10 mouse cellular contexts compared by ENCODE assay signal in genomic region chr11:113667122-113667521, GRCm38 (mm10). TPM values are rescaled to one million over a fixed set of nuclear protein-coding genes. Genes with fewer than 3 reads are reported as not detected.
A peak's percentile ranks its signal among the peaks of the same experiment; 100 is the strongest.
DNase-seq lines count a peak whose midpoint lies in the region; ATAC-seq and TF ChIP-seq lines count a peak whose summit lies in the region.
"Had no signal": no experiment of that assay in that cellular context is flagged by ENCODE, and none has a peak within 500 bp of the region (broad histone marks: within the 10 kb centered on the region; RNA-seq: fewer than 3 reads in every experiment).

No protein-coding gene starts in this region.

- intact Hi-C loops in gastrocnemius, adult 2 months (cut with DNase I), result no loop called here

- 64% methylated on average over 2 of the region's 2 CpGs for WGBS in neural tube, embryonic 13.5 days

- H3K36me3 ChIP-seq in neural tube, embryonic 13.5 days, result peaks cover 50% of the 10 kb centered on the region

- H3K27me3 ChIP-seq in neural tube, embryonic 13.5 days, result no peaks in the 10 kb centered on the region
- H3K27me3 ChIP-seq: embryonic facial prominence, embryonic 12.5 days had no signal

- peak overlapping the region; percentile 57 for H3K27ac ChIP-seq in gastrocnemius, adult 2 months
- 0 out of 2 replicates have a peak overlapping the region, but pooled peaks have one; percentile 28 for H3K27ac ChIP-seq in neural tube, embryonic 13.5 days (replicated peaks)
- H3K27ac ChIP-seq: embryonic facial prominence, embryonic 12.5 days had no signal

- TF ChIP-seq CTCF in gastrocnemius, adult 2 months (IDR thresholded peaks at IDR 0.05), result no peak

- no peak overlapping the region for H3K4me3 ChIP-seq in gastrocnemius, adult 2 months
- no peak overlapping the region for H3K4me3 ChIP-seq in neural tube, embryonic 13.5 days
- H3K4me3 ChIP-seq: embryonic facial prominence, embryonic 12.5 days had no signal

- no peak for DNase-seq in gastrocnemius, adult 2 months
- no peak for DNase-seq in gastrocnemius, postnatal 4 days (ENCODE audit: low spot score in 2 of 2)
- DNase-seq in neural tube, embryonic 10.5 days (ENCODE audit: extremely low spot score, low spot score), result no peak
- peak; percentile 62 to 78 for DNase-seq in kidney, postnatal 36 days
- peak; percentile 71 for DNase-seq in yolk sac, embryonic 10.5 days (ENCODE audit: low spot score)
- no peak for DNase-seq in MN1 (ENCODE audit: low spot score)
- DNase-seq in frontal cortex, postnatal 25 days (ENCODE audit: low spot score in 2 of 2), result no peak

- no peak overlapping the region for H3K4me2 ChIP-seq in neural tube, embryonic 13.5 days
- H3K4me2 ChIP-seq: embryonic facial prominence, embryonic 12.5 days had no signal

- no peaks in the 10 kb centered on the region for H3K9me3 ChIP-seq in neural tube, embryonic 13.5 days
- H3K9me3 ChIP-seq: embryonic facial prominence, embryonic 12.5 days had no signal

- no peak; the same call in 1 of the 2 replicates for ATAC-seq in neural tube, embryonic 13.5 days (ENCODE audit: low read depth)

- H3K9ac ChIP-seq in neural tube, embryonic 13.5 days, result no peak overlapping the region
- H3K9ac ChIP-seq: embryonic facial prominence, embryonic 12.5 days had no signal

- peaks cover 13% of the 10 kb centered on the region; the same call in 1 of the 2 replicates for H3K4me1 ChIP-seq in neural tube, embryonic 13.5 days (replicated peaks)

RNA-seq across cellular contexts. Expression of gene Fam104a, which starts 16.8 kb away (rescaled TPM):
- 10 to 100 TPM; 29.0 to 33.0 TPM for total RNA-seq in gastrocnemius, adult 2 months (2021)
- total RNA-seq in gastrocnemius, postnatal 4 days (2021), result 10 to 100 TPM; 29.4 to 31.3 TPM
- 40.8 and 43.3 TPM in 2 replicates for polyA plus RNA-seq in neural tube, embryonic 13.5 days (2015; fragmentation: Nextera tagmentation; extraction: Ambion mirVana)

RNA-seq across cellular contexts. Expression of gene D11Wsu47e, which starts 17.1 kb away (rescaled TPM):
- total RNA-seq in gastrocnemius, adult 2 months (2021), result 1 to 10 TPM; 4.5 to 6.3 TPM
- 10 to 100 TPM; 11.3 to 16.7 TPM for total RNA-seq in gastrocnemius, postnatal 4 days (2021)
- 18.1 and 23.1 TPM in 2 replicates for polyA plus RNA-seq in neural tube, embryonic 13.5 days (2015; fragmentation: Nextera tagmentation; extraction: Ambion mirVana)

RNA-seq across cellular contexts. Expression of gene Slc39a11, which starts 17.2 kb away (rescaled TPM):
- 1 to 10 TPM; 1.8 to 3.0 TPM for total RNA-seq in gastrocnemius, adult 2 months (2021)
- total RNA-seq in gastrocnemius, postnatal 4 days (2021), result 1 to 10 TPM; 8.2 to 8.9 TPM
- polyA plus RNA-seq in neural tube, embryonic 13.5 days (2015; fragmentation: Nextera tagmentation; extraction: Ambion mirVana), result 21.0 and 26.8 TPM in 2 replicates

RNA-seq across cellular contexts. Expression of gene Cog1, which starts 18.2 kb away (rescaled TPM):
- total RNA-seq in gastrocnemius, adult 2 months (2021), result 10 to 100 TPM; 18.5 to 19.1 TPM
- total RNA-seq in gastrocnemius, postnatal 4 days (2021), result 10 to 100 TPM; 23.0 to 26.6 TPM
- polyA plus RNA-seq in neural tube, embryonic 13.5 days (2015; fragmentation: Nextera tagmentation; extraction: Ambion mirVana), result 33.9 and 36.8 TPM in 2 replicates

RNA-seq across cellular contexts. Expression of gene Cpsf4l, which starts 42.7 kb away (rescaled TPM):
- total RNA-seq in gastrocnemius, adult 2 months (2021), result not detected
- total RNA-seq in gastrocnemius, postnatal 4 days (2021), result not detected
- 0.36 and 0.85 TPM in 2 replicates for polyA plus RNA-seq in neural tube, embryonic 13.5 days (2015; fragmentation: Nextera tagmentation; extraction: Ambion mirVana)
- polyA plus RNA-seq: inflammation-experienced regulatory T-cells, adult 6 months had no signal

Comparison
In these comparisons a context has a peak if more than half of its experiments do, and no peak if none do; other contexts are left out.
1. DNase-seq: peak in kidney, postnatal 36 days (2 of 2) and yolk sac, embryonic 10.5 days (single experiment); none in gastrocnemius, adult 2 months (single experiment), gastrocnemius, postnatal 4 days (0 of 2), neural tube, embryonic 10.5 days (single experiment), MN1 (single experiment) and frontal cortex, postnatal 25 days (0 of 2).